Mouse (Mus musculus) thymus, adult 2 months (tissue): ENCODE measurements around the gene Olfr1380. TPM values are rescaled to one million over a fixed set of nuclear protein-coding genes. Genes with fewer than 3 reads are reported as not detected.
A peak's percentile ranks its signal among the peaks of the same experiment; 100 is the strongest.
"Not testable (repeated sequence)": the region's sequence is repeated elsewhere in the genome, so short reads cannot be mapped to it uniquely, and the experiment has no call there.

Experiments used
- DNase-seq: peaks from one replicate; pipeline ENCODE4 v3.0.0; 2021
- H3K27ac ChIP-seq: fragments of 200-500 bp; 2 replicates; pipeline ENCODE4 v1.5.1; 2012; ENCODE audit warnings: low read length, control low read depth; ENCODE audit not compliant: control insufficient read depth, insufficient read depth
- H3K27me3 ChIP-seq: fragments of 200-500 bp; 2 replicates; pipeline ENCODE4 v1.6.1; 2012; ENCODE audit warnings: mild to moderate bottlenecking, low read length, moderate library complexity, mixed read lengths; ENCODE audit not compliant: control insufficient read depth, insufficient read depth
- H3K36me3 ChIP-seq: fragments of 200-500 bp; 2 replicates; pipeline ENCODE4 v1.6.1; 2012; ENCODE audit warnings: mild to moderate bottlenecking, low read length, moderate library complexity; ENCODE audit not compliant: control insufficient read depth, insufficient read depth
- H3K4me1 ChIP-seq: fragments of 200-500 bp; replicated peaks from 2 replicates; pipeline ENCODE4 v1.6.1; 2012; ENCODE audit warnings: low read length; ENCODE audit not compliant: control insufficient read depth, insufficient read depth
- H3K4me3 ChIP-seq: fragments of 200-500 bp; 2 replicates; pipeline ENCODE4 v1.5.1; 2012; ENCODE audit warnings: mild to moderate bottlenecking, low read length, control low read depth, moderate library complexity; ENCODE audit not compliant: control insufficient read depth, insufficient read depth
- CTCF ChIP-seq: fragments of 200-500 bp; IDR thresholded peaks from 2 replicates; pipeline ENCODE4 v1.5.1; 2012; ENCODE audit warnings: mild to moderate bottlenecking, control low read depth, low read length, moderate library complexity, borderline replicate concordance; ENCODE audit not compliant: control insufficient read depth, poor library complexity, insufficient read depth; ENCODE audit errors: extremely low read depth
- POLR2A ChIP-seq: fragments of 200-500 bp; IDR thresholded peaks from 2 replicates; pipeline ENCODE4 v1.6.1; 2012; ENCODE audit warnings: mild to moderate bottlenecking, low read length, control low read depth, moderate library complexity; ENCODE audit not compliant: control insufficient read depth, poor library complexity, insufficient read depth; ENCODE audit errors: extremely low read depth
- WGBS: fragments of 180-500 bp; shearing (Covaris S2); methylation state at CpG from one replicate; pipeline ENCODE4 v1.1.7; 2018; 5-methylcytosine and 5-hydroxymethylcytosine counted together
- polyA plus RNA-seq: library from polyadenylated mRNA; depleted of rRNA; stranded (reverse); fragments of >200 nt; gene quantifications from 2 replicates; pipeline ENCODE4 v1.2.3, GENCODE M21; 2012

Olfr1380 gene
- polyA plus RNA-seq, 1 experiment, result not detected

GRCm38 (mm10) chr11:49590213-49590612, 33.5 kb downstream of the Olfr1380 start:
- Histone ChIP-seq H3K36me3 (no peaks in the 10 kb centered on the region), H3K27ac (no peak overlapping the region), H3K4me1 (no peaks in the 10 kb centered on the region), H3K27me3 (no peaks in the 10 kb centered on the region), H3K4me3 (no peak overlapping the region)
- no peak for DNase-seq
- 93% methylated on average over 18 of the region's 19 CpGs for WGBS
- no peak for TF ChIP-seq CTCF
- TF ChIP-seq POLR2A, result no peak

- not testable (repeated sequence) for H3K27ac ChIP-seq, H3K27me3 ChIP-seq, H3K4me1 ChIP-seq, DNase-seq, H3K36me3 ChIP-seq, H3K4me3 ChIP-seq
- whole genome bisulfite sequencing, result 76% methylated on average over 2 of the region's 2 CpGs
Observed at GRCm38 (mm10) chr11:49597149-49597548, 40.5 kb downstream of the Olfr1380 start.

GRCm38 (mm10) chr11:49608306-49608705, 51.6 kb downstream of the Olfr1380 start:
- DNase-seq, H3K4me1 ChIP-seq, H3K27ac ChIP-seq, H3K27me3 ChIP-seq, H3K36me3 ChIP-seq, H3K4me3 ChIP-seq: not testable (repeated sequence)
- whole genome bisulfite sequencing, result 93% methylated on average over 5 of the region's 5 CpGs

- H3K27me3 ChIP-seq, H3K36me3 ChIP-seq, H3K27ac ChIP-seq, DNase-seq, H3K4me1 ChIP-seq: not testable (repeated sequence)
- 2% methylated on average over 52 of the region's 61 CpGs for WGBS
- H3K4me3 ChIP-seq, result peak within 1 kb of the TSS; percentile 41
Observed at GRCm38 (mm10) chr11:49608938-49609867, 52.5 kb downstream of the Olfr1380 start, which contains the start of gene Flt4. TSS of gene Flt4 (plus strand) at chr11:49609263.

- H3K4me3 ChIP-seq, result peak overlapping the region; percentile 41
- not testable (repeated sequence) for DNase-seq, H3K4me1 ChIP-seq, H3K36me3 ChIP-seq, H3K27me3 ChIP-seq, H3K27ac ChIP-seq
- WGBS, result 5% methylated on average over 52 of the region's 52 CpGs
Observed at GRCm38 (mm10) chr11:49609868-49610824, 53.5 kb downstream of the Olfr1380 start.

GRCm38 (mm10) chr11:49611349-49611748, 54.7 kb downstream of the Olfr1380 start:
- not testable (repeated sequence) for DNase-seq, H3K4me1 ChIP-seq, H3K4me3 ChIP-seq, H3K27me3 ChIP-seq, H3K27ac ChIP-seq, H3K36me3 ChIP-seq
- WGBS, result 82% methylated on average over 3 of the region's 3 CpGs

- no peak overlapping the region for H3K27ac ChIP-seq
- no peak overlapping the region for H3K4me3 ChIP-seq
- no peaks in the 10 kb centered on the region for H3K36me3 ChIP-seq
- 0% methylated on average over 3 of the region's 3 CpGs for WGBS
- no peaks in the 10 kb centered on the region; the same call in 1 of the 2 replicates for H3K27me3 ChIP-seq
- peaks cover 4% of the 10 kb centered on the region for H3K4me1 ChIP-seq
- no peak for DNase-seq
- TF ChIP-seq CTCF, result no peak
- no peak for TF ChIP-seq POLR2A
Observed at GRCm38 (mm10) chr11:49612154-49612553, 55.5 kb downstream of the Olfr1380 start.
